Mouse (Mus musculus): ENCODE results near the gene Gng7. TPM values are rescaled to one million over a fixed set of nuclear protein-coding genes. Genes with fewer than 3 reads are reported as not detected.
"Not testable (repeated sequence)": the region's sequence is repeated elsewhere in the genome, so short reads cannot be mapped to it uniquely, and the experiment has no call there.

Gng7 gene
- polyA plus RNA-seq, 1 experiment from 2014 or later, result 5.2 TPM

- WGBS, result 17% methylated on average over 3 of the region's 3 CpGs
- Histone ChIP-seq H3K4me1 (ENCODE audit: control insufficient read depth, insufficient read depth, low read length) (peaks cover 5% of the 10 kb centered on the region), H3K27me3 (ENCODE audit: control insufficient read depth, insufficient read depth, low read length) (no peaks in the 10 kb centered on the region; the same call in 1 of the 2 replicates), H3K9ac (ENCODE audit: low read length) (no peak overlapping the region), H3K36me3 (ENCODE audit: control insufficient read depth, insufficient read depth, low read length) (no peaks in the 10 kb centered on the region), H3K4me2 (ENCODE audit: low read depth, low read length) (no peak overlapping the region), H3K9me3 (replicated peaks; ENCODE audit: control insufficient read depth, low read length) (no peaks in the 10 kb centered on the region), H3K27ac (ENCODE audit: low read length) (no peak overlapping the region), H3K4me3 (replicated peaks; ENCODE audit: low read length) (no peak overlapping the region)
- ATAC-seq (ENCODE audit: insufficient read depth, low FRiP score), result no peak
Observed at GRCm38 (mm10) chr10:80991007-80991406, 23.7 kb downstream of the Gng7 start.

- Histone ChIP-seq H3K27ac (ENCODE audit: low read length) (no peak overlapping the region), H3K36me3 (ENCODE audit: control insufficient read depth, insufficient read depth, low read length) (no peaks in the 10 kb centered on the region), H3K4me1 (ENCODE audit: control insufficient read depth, insufficient read depth, low read length) (peaks cover 6% of the 10 kb centered on the region), H3K27me3 (ENCODE audit: control insufficient read depth, insufficient read depth, low read length) (peaks cover under 1% of the 10 kb centered on the region; the same call in 1 of the 2 replicates), H3K9ac (ENCODE audit: low read length) (no peak overlapping the region), H3K9me3 (replicated peaks; ENCODE audit: control insufficient read depth, low read length) (no peaks in the 10 kb centered on the region), H3K4me2 (ENCODE audit: low read depth, low read length) (no peak overlapping the region), H3K4me3 (replicated peaks; ENCODE audit: low read length) (no peak overlapping the region)
- no peak for ATAC-seq (ENCODE audit: insufficient read depth, low FRiP score)
- WGBS, result 73% methylated on average over 7 of the region's 7 CpGs
Observed at GRCm38 (mm10) chr10:80990406-80990805, 24.3 kb downstream of the Gng7 start.

- not testable (repeated sequence) for H3K4me2 ChIP-seq (ENCODE audit: low read depth, low read length); H3K27ac ChIP-seq (ENCODE audit: low read length); H3K27me3 ChIP-seq (ENCODE audit: control insufficient read depth, insufficient read depth, low read length); H3K9me3 ChIP-seq (replicated peaks; ENCODE audit: control insufficient read depth, low read length); H3K36me3 ChIP-seq (ENCODE audit: control insufficient read depth, insufficient read depth, low read length); H3K4me3 ChIP-seq (replicated peaks; ENCODE audit: low read length); H3K4me1 ChIP-seq (ENCODE audit: control insufficient read depth, insufficient read depth, low read length); ATAC-seq (ENCODE audit: insufficient read depth, low FRiP score); H3K9ac ChIP-seq (ENCODE audit: low read length)
- WGBS, result 57% methylated on average over 4 of the region's 4 CpGs
Observed at GRCm38 (mm10) chr10:80989854-80990253, 24.9 kb downstream of the Gng7 start.

GRCm38 (mm10) chr10:80989446-80989845 is 25.3 kb downstream of the Gng7 start:
- Histone ChIP-seq H3K4me3 (replicated peaks; ENCODE audit: low read length) (no peak overlapping the region), H3K9ac (ENCODE audit: low read length) (no peak overlapping the region), H3K4me2 (ENCODE audit: low read depth, low read length) (no peak overlapping the region), H3K27ac (ENCODE audit: low read length) (no peak overlapping the region), H3K36me3 (ENCODE audit: control insufficient read depth, insufficient read depth, low read length) (no peaks in the 10 kb centered on the region), H3K27me3 (ENCODE audit: control insufficient read depth, insufficient read depth, low read length) (peaks cover 3% of the 10 kb centered on the region; the same call in 1 of the 2 replicates), H3K4me1 (ENCODE audit: control insufficient read depth, insufficient read depth, low read length) (peaks cover 8% of the 10 kb centered on the region), H3K9me3 (replicated peaks; ENCODE audit: control insufficient read depth, low read length) (no peaks in the 10 kb centered on the region)
- WGBS, result 59% methylated on average over 6 of the region's 6 CpGs
- no peak for ATAC-seq (ENCODE audit: insufficient read depth, low FRiP score)

- H3K27ac ChIP-seq (ENCODE audit: low read length), result peak overlapping the region; percentile 9; the same call in 1 of the 2 replicates
- ATAC-seq (ENCODE audit: insufficient read depth, low FRiP score), result peak; percentile 88
- H3K9me3 ChIP-seq (replicated peaks; ENCODE audit: control insufficient read depth, low read length), result no peaks in the 10 kb centered on the region
- no peaks in the 10 kb centered on the region for H3K36me3 ChIP-seq (ENCODE audit: control insufficient read depth, insufficient read depth, low read length)
- H3K4me1 ChIP-seq (ENCODE audit: control insufficient read depth, insufficient read depth, low read length), result peaks cover 8% of the 10 kb centered on the region
- WGBS, result 11% methylated on average over 10 of the region's 10 CpGs
- peaks cover 3% of the 10 kb centered on the region; the same call in 1 of the 2 replicates for H3K27me3 ChIP-seq (ENCODE audit: control insufficient read depth, insufficient read depth, low read length)
- H3K4me3 ChIP-seq (replicated peaks; ENCODE audit: low read length), result no peak overlapping the region
- H3K9ac ChIP-seq (ENCODE audit: low read length), result peak overlapping the region; percentile 40; the same call in 1 of the 2 replicates
- no peak overlapping the region for H3K4me2 ChIP-seq (ENCODE audit: low read depth, low read length)
Observed at GRCm38 (mm10) chr10:80987709-80988441, 26.9 kb downstream of the Gng7 start.

GRCm38 (mm10) chr10:80986754-80987153 is 28.0 kb downstream of the Gng7 start:
- no peaks in the 10 kb centered on the region for H3K9me3 ChIP-seq (replicated peaks; ENCODE audit: control insufficient read depth, low read length)
- H3K4me3 ChIP-seq (replicated peaks; ENCODE audit: low read length), result no peak overlapping the region
- no peaks in the 10 kb centered on the region for H3K36me3 ChIP-seq (ENCODE audit: control insufficient read depth, insufficient read depth, low read length)
- H3K9ac ChIP-seq (ENCODE audit: low read length), result no peak overlapping the region
- no peak for ATAC-seq (ENCODE audit: insufficient read depth, low FRiP score)
- no peak overlapping the region for H3K27ac ChIP-seq (ENCODE audit: low read length)
- no peak overlapping the region for H3K4me2 ChIP-seq (ENCODE audit: low read depth, low read length)
- peaks cover 8% of the 10 kb centered on the region for H3K4me1 ChIP-seq (ENCODE audit: control insufficient read depth, insufficient read depth, low read length)
- peaks cover 3% of the 10 kb centered on the region; the same call in 1 of the 2 replicates for H3K27me3 ChIP-seq (ENCODE audit: control insufficient read depth, insufficient read depth, low read length)
- WGBS, result 66% methylated on average over 6 of the region's 6 CpGs

- H3K4me1 ChIP-seq (ENCODE audit: control insufficient read depth, insufficient read depth, low read length), result peaks cover 8% of the 10 kb centered on the region
- peak; percentile 2; the same call in 1 of the 2 replicates for ATAC-seq (ENCODE audit: insufficient read depth, low FRiP score)
- H3K27ac ChIP-seq (ENCODE audit: low read length), result peak overlapping the region; percentile 46; the same call in 1 of the 2 replicates
- H3K4me3 ChIP-seq (replicated peaks; ENCODE audit: low read length), result peak overlapping the region; percentile 43
- no peaks in the 10 kb centered on the region for H3K9me3 ChIP-seq (replicated peaks; ENCODE audit: control insufficient read depth, low read length)
- WGBS, result 29% methylated on average over 13 of the region's 13 CpGs
- peak overlapping the region; percentile 60 for H3K4me2 ChIP-seq (ENCODE audit: low read depth, low read length)
- H3K9ac ChIP-seq (ENCODE audit: low read length), result peak overlapping the region; percentile 58
- H3K27me3 ChIP-seq (ENCODE audit: control insufficient read depth, insufficient read depth, low read length), result peaks cover 3% of the 10 kb centered on the region; the same call in 1 of the 2 replicates
- H3K36me3 ChIP-seq (ENCODE audit: control insufficient read depth, insufficient read depth, low read length), result no peaks in the 10 kb centered on the region
Observed at GRCm38 (mm10) chr10:80985970-80986701, 28.6 kb downstream of the Gng7 start.

- Histone ChIP-seq H3K27ac (ENCODE audit: low read length) (peak overlapping the region; percentile 46; the same call in 1 of the 2 replicates), H3K4me2 (ENCODE audit: low read depth, low read length) (peak overlapping the region; percentile 60), H3K36me3 (ENCODE audit: control insufficient read depth, insufficient read depth, low read length) (no peaks in the 10 kb centered on the region), H3K4me3 (replicated peaks; ENCODE audit: low read length) (peak overlapping the region; percentile 43), H3K4me1 (ENCODE audit: control insufficient read depth, insufficient read depth, low read length) (peaks cover 8% of the 10 kb centered on the region), H3K27me3 (ENCODE audit: control insufficient read depth, insufficient read depth, low read length) (peaks cover 3% of the 10 kb centered on the region; the same call in 1 of the 2 replicates), H3K9me3 (replicated peaks; ENCODE audit: control insufficient read depth, low read length) (no peaks in the 10 kb centered on the region), H3K9ac (ENCODE audit: low read length) (peak overlapping the region; percentile 58)
- ATAC-seq (ENCODE audit: insufficient read depth, low FRiP score), result peak; percentile 3; the same call in 1 of the 2 replicates
- 10% methylated on average over 37 of the region's 37 CpGs for WGBS
Observed at GRCm38 (mm10) chr10:80985241-80985969, 29.3 kb downstream of the Gng7 start.

All from stomach, embryonic 16.5 days (tissue).